Mouse (Mus musculus) macrophage (primary cell): ENCODE measurements around the gene Camk2g. TPM values are rescaled to one million over a fixed set of nuclear protein-coding genes. Genes with fewer than 3 reads are reported as not detected.

ENCODE experiments used
- H3K27ac ChIP-seq: fragments of 350-480 bp; formaldehyde crosslinking; 2 replicates; pipeline ENCODE4 v1.9.0; 2021
- H3K36me3 ChIP-seq: fragments of 350-480 bp; formaldehyde crosslinking; 2 replicates; pipeline ENCODE4 v1.9.0; 2021; ENCODE audit errors: inconsistent target
- H3K4me3 ChIP-seq: fragments of 350-480 bp; formaldehyde crosslinking; 2 replicates; pipeline ENCODE4 v1.9.0; 2021; ENCODE audit errors: inconsistent target
- H3K79me2 ChIP-seq: fragments of 350-480 bp; formaldehyde crosslinking; 2 replicates; pipeline ENCODE4 v1.9.0; 2021; ENCODE audit errors: inconsistent target
- WGBS: methylation state at CpG from one replicate; pipeline ENCODE4 v1.1.7; 2026; ENCODE audit warnings: inconsistent platforms; ENCODE audit not compliant: missing documents; 5-methylcytosine and 5-hydroxymethylcytosine counted together
- polyA plus RNA-seq: library from polyadenylated mRNA; stranded (reverse); fragments of 250-400 nt; gene quantifications from 3 replicates; pipeline ENCODE4 v1.2.4, GENCODE M21; 2018; ENCODE audit warnings: inconsistent platforms

The Camk2g gene
- polyA plus RNA-seq, 1 experiment from 2014 or later = 24.7 TPM

DNA sequence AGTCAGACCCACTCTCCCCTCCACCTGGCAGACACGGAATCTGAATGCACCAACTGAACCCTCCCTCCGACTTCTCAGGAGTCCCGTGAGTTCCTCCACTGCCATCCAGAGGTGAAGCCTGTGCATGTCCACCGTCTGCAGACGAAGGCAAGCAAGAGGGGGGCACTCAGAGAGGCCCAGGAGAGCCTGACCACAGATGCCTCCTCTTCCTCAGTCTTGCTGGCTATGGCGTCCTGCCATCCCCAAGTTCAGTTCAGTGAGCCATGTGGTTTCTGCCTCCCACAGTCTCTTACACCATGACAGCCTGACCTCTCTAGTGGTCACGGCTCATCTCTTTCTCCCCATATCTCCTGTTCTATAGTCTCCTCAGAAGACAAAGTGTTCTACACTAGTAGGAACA lies 9.2 kb downstream of the Camk2g start:
- Histone ChIP-seq H3K36me3 (peaks cover 3% of the 10 kb centered on the region; the same call in 1 of the 2 replicates), H3K27ac (peak overlapping the region; percentile 46; the same call in 1 of the 2 replicates), H3K4me3 (no peak overlapping the region), H3K79me2 (peaks cover 90% of the 10 kb centered on the region)
- WGBS = 33% methylated on average over 7 of the region's 7 CpGs

DNA sequence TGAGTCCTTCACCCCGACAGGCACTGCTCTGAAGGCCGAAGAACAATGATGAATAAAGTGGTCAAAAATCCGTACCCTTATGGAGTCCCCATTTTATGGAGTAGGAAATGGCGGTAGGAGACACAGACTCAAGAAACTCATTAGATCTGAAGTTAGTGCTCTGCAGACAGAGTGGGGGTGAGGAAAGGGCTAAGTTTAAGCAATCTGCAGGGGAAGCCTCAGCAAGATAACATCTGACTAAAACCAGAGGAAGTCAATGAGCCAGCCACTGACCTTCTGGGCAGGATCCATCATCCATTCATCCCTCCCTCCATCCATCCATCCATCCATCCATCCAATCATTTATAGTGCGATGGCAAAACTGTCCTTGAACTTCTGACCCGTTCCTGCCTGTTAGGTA lies 10.4 kb downstream of the Camk2g start:
- peaks cover 79% of the 10 kb centered on the region for H3K79me2 ChIP-seq
- H3K4me3 ChIP-seq = no peak overlapping the region
- peaks cover 6% of the 10 kb centered on the region; the same call in 1 of the 2 replicates for H3K36me3 ChIP-seq
- no peak overlapping the region for H3K27ac ChIP-seq
- 71% methylated on average over 6 of the region's 6 CpGs for WGBS

DNA sequence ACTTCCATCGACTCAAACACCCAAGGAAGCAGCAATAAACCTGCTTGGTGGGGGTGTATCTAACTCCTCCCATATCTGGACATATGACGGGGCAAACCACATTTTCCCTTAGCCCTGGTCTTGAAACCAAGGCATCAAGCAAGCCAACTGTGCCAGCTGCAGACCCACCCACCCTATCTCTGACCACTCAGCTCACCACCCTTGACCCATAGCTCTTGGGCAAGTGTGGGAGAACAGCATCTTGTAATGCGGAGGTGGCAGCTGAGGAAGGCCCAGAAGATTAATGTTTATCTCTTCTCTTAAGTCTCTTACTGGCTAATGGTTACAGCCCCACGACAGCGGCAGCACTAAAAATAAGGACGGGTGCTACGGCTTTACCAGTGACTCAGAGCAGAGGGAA lies 11.0 kb downstream of the Camk2g start:
- WGBS = 85% methylated on average over 7 of the region's 7 CpGs
- Histone ChIP-seq H3K79me2 (peaks cover 73% of the 10 kb centered on the region), H3K36me3 (peaks cover 13% of the 10 kb centered on the region; the same call in 1 of the 2 replicates), H3K4me3 (no peak overlapping the region), H3K27ac (no peak overlapping the region)

DNA sequence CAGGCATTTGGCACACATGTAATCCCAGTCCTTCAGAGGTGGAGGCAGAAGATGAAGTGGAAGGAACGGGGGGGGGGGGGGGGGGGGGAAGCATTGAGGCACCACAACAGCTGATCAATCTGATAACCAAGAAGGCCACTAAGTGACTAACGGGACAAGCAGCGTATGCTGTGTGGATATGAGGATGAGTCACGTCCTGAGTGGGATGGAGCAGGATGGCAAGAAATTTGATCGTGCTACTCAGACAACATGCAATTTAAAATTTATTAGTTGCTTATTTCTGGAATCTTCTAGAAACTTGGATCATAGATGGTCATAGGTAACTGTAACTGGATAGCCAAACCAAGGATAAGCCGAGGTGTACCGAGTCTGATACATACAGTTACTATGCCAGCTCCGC lies 13.7 kb downstream of the Camk2g start:
- Histone ChIP-seq H3K36me3 (peaks cover 15% of the 10 kb centered on the region; the same call in 1 of the 2 replicates), H3K4me3 (no peak overlapping the region), H3K27ac (no peak overlapping the region), H3K79me2 (peaks cover 59% of the 10 kb centered on the region)
- WGBS = 84% methylated on average over 8 of the region's 8 CpGs

DNA sequence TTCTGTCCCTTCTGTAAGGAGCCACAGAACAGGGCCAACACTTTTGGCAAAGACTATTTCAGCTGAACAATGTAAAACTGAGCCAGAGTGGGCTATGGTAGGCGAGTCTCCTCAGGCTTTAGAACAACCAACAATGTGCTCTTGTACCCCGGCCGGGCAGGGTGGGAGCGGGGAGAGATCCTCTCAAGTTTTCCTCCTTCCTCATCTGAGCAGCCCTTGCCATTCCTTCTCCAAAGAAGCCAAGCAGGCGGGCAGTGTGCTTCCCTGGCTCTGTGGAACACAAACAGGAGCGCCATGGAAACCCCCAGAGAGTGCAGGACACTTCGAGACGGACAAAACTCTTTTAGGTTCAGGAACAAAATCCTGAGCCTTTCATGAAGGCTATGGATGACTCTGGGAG lies 15.4 kb downstream of the Camk2g start:
- Histone ChIP-seq H3K27ac (no peak overlapping the region), H3K79me2 (peaks cover 64% of the 10 kb centered on the region), H3K36me3 (peaks cover 15% of the 10 kb centered on the region; the same call in 1 of the 2 replicates), H3K4me3 (no peak overlapping the region)
- 92% methylated on average over 8 of the region's 8 CpGs for WGBS

DNA sequence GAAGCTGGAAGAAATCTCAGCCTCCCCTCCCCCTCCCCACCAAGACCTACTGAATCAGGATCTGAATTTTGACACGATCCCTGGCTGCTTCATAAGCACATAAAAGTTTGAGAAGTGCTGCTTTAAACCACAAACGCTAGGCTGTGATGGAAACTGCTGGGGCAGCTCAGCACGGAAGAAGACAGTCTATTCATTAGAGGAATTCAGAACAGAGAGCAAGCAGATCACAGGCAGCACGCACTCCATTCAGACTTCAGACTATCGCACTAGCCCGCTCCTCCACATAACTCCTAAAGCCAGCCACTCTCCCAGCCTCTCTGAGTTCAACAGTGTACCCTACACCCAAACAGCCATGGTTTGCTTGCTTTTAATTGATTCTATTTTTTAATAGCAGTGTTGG lies 18.2 kb downstream of the Camk2g start:
- WGBS = 44% methylated on average over 6 of the region's 6 CpGs
- Histone ChIP-seq H3K27ac (no peak overlapping the region), H3K36me3 (peaks cover 15% of the 10 kb centered on the region; the same call in 1 of the 2 replicates), H3K79me2 (peaks cover 44% of the 10 kb centered on the region), H3K4me3 (no peak overlapping the region)

DNA sequence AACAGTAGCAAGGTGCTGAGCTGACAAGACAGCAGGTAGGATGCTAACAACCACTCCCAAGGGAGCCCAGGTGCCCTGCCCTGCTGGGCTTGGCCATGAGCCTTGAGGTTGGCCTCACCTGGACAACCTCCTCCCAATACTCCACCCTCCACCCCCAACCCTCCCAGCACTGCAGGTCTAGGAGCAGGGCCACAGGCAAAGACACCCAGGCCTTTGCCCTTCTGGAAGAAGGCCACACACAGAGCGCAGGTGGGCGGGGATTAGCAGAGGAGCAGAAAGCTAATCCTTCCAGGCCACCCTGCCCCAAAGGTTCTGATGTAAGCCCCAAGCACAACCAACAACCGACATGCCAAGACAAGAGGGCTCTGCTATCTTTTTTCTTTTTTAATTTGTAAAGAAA lies 20.5 kb downstream of the Camk2g start:
- WGBS = 85% methylated on average over 3 of the region's 3 CpGs
- H3K4me3 ChIP-seq = no peak overlapping the region
- H3K27ac ChIP-seq = no peak overlapping the region
- H3K36me3 ChIP-seq = peaks cover 13% of the 10 kb centered on the region; the same call in 1 of the 2 replicates
- H3K79me2 ChIP-seq = peaks cover 34% of the 10 kb centered on the region

DNA sequence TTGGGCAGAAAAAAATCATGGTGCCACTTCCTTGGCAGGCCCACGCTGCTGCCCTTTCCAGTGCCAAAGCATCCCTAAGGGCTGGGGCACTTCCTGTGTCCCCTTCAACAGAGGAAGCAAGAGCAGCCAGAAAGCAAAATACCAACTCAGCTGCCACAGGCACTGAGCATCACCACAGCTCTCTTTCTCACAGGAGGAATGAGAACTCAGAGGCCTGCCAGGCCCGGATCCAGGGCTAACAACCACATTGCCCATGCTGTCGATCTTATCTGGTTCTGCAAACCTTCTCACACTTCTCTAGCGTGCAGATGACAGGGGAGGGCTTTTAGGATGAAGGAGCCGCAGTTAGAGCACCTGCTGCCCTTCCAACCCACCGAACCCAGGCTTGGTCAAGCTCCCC lies 21.1 kb downstream of the Camk2g start:
- no peak overlapping the region for H3K27ac ChIP-seq
- no peak overlapping the region for H3K4me3 ChIP-seq
- peaks cover 7% of the 10 kb centered on the region; the same call in 1 of the 2 replicates for H3K36me3 ChIP-seq
- 27% methylated on average over 6 of the region's 6 CpGs for WGBS
- H3K79me2 ChIP-seq = peaks cover 34% of the 10 kb centered on the region

DNA sequence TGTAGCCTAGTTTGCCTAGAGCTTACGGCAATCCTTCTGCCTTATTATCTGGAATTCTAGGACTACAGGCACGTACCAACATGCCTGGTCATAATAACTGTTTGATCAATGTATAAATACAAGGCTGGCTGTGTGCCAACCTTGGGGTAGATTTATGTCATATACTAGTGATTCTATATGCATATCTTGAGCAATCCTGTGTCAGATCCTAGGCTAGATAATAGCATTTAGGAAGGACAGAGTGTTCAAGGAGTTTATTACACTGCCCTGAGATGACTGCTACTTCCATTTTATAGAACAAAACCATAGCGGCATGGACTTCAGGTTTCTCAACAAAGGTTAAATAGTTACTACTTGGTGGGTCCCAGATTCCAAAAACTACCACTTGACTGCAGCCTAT lies 21.9 kb downstream of the Camk2g start:
- H3K79me2 ChIP-seq = peaks cover 34% of the 10 kb centered on the region
- peaks cover 5% of the 10 kb centered on the region; the same call in 1 of the 2 replicates for H3K36me3 ChIP-seq
- WGBS = 89% methylated on average over 3 of the region's 3 CpGs
- H3K27ac ChIP-seq = no peak overlapping the region
- H3K4me3 ChIP-seq = no peak overlapping the region

DNA sequence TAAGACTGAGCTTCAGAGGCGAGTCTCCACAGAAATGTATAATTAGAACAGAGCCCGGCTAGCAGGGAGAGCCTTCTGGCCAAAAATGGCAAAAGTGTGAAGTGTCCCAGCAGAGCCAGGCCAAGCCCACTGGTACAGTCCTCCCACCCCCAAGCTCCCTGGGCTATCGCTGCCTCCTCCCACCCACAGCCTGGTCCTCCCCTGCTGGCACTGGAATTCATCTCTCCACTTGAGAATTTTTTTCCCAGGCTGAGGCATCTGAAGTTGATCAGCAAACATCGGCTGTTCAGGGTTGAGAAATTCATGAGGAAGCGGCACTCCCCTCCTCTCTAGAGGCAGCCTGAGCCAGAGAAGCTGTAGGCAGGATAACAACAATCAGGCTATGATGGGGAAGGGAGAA lies 25.3 kb downstream of the Camk2g start:
- no peak overlapping the region for H3K4me3 ChIP-seq
- H3K79me2 ChIP-seq = peaks cover 9% of the 10 kb centered on the region
- H3K36me3 ChIP-seq = peaks cover 5% of the 10 kb centered on the region; the same call in 1 of the 2 replicates
- 94% methylated on average over 5 of the region's 5 CpGs for WGBS
- no peak overlapping the region for H3K27ac ChIP-seq

DNA sequence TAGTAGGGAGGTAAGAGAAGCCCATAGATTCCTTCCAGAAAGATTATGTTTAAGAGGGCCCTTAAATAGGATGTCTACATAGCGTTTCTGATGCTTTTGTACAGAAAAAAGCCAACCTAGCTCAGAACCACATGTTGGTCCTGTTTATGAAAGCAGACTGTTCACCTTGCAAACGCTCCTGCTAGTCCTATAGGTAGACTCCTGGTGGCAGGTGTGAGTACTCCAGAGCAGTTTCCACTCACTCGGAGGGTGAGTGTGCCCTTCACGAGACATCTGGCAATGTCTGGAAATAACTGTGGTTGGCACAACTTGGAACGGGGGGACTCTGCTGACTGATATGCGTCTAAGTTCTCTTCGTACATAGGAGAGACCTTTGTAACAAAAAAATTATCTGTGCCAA lies 26.0 kb downstream of the Camk2g start:
- WGBS = 90% methylated on average over 7 of the region's 7 CpGs
- no peak overlapping the region for H3K27ac ChIP-seq
- peaks cover 9% of the 10 kb centered on the region; the same call in 1 of the 2 replicates for H3K36me3 ChIP-seq
- no peak overlapping the region for H3K4me3 ChIP-seq
- peaks cover 3% of the 10 kb centered on the region; the same call in 1 of the 2 replicates for H3K79me2 ChIP-seq

DNA sequence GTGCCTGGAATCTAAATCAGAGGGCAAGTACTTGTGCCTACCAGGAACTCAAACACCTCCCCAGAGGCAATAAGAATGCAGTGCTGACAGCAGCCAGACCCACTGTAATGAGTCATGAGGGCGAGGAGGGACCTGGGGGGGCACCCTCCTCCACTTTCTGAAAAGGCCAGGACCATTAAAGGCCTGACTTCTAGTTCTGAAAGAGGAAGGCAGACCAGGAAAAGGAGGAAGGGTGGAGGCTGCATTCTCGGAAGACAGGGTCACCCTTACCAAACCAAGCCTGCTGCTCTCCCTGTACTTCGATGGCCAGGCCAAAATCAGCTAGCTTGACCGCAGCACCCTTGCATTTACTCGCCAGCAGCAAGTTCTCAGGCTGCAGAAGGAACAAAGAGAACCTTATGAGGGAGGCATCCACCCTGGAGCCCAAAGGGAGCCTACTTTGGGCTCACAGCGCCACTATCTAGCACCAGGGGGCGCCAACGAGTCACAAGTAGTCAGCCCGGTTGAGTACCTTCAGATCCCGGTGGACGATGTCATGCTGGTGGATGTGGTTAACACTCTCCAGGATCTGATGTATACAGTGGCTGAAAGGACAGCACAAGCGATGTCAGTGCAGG lies 28.1 kb downstream of the Camk2g start:
- Histone ChIP-seq H3K4me3 (no peak overlapping the region), H3K79me2 (no peaks in the 10 kb centered on the region), H3K36me3 (peaks cover 28% of the 10 kb centered on the region), H3K27ac (peak overlapping the region; percentile 66)
- WGBS = 17% methylated on average over 12 of the region's 12 CpGs

DNA sequence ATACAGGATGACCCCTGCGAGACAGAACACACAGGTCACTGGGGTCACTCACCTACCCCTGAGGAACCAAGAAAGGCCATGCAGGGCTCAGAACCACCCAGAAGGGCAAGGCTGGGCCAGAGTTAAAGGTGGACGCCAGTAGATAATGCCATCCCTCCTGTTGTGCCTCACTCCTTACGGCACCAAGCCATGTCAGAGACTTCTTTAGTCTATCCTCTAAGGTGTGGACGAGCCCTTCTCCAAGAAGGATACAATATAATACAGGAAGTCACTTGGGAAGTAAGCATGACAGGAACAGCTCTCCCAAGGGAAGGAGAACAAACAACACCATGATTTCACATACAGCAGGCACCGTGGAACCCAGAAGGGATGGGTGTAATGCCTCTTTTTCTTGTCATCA lies 28.9 kb downstream of the Camk2g start:
- Histone ChIP-seq H3K4me3 (no peak overlapping the region), H3K79me2 (no peaks in the 10 kb centered on the region), H3K36me3 (peaks cover 36% of the 10 kb centered on the region), H3K27ac (peak overlapping the region; percentile 66; the same call in 1 of the 2 replicates)
- 93% methylated on average over 5 of the region's 5 CpGs for WGBS

DNA sequence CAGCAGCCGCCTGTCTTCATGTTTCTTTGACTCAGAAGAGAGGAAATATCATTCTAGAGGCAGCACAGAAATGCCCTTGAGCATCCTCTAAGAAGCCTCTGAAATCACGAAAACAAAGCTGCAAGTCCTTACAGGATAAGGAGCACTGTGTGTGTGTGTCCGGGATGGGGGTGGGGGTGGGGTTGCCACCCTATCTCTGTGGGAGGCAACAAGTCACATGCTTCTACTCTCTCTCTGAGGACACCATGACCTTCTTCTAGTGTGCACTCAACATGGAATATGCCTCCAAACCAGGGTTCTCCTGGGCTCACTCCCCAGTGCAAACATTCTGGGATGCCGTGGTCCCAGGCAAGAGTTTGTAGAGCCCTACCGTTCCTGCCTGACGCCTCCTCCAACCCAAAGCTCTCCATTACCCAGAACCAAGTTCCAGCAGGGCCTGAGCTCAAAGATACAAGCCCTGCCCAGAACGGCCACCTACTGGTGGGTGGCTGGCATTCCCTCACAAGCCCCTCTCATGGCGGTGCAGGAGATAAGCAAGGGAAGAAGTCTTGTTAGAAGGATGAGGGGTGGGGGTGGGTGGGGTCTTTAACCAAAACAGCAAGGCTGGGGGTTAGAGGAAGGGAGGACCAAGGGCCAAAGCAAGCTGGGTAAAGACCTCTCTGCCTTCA lies 35.0 kb downstream of the Camk2g start:
- no peak overlapping the region for H3K4me3 ChIP-seq
- H3K36me3 ChIP-seq = peaks cover 58% of the 10 kb centered on the region
- no peak overlapping the region for H3K27ac ChIP-seq
- no peaks in the 10 kb centered on the region for H3K79me2 ChIP-seq
- 95% methylated on average over 8 of the region's 8 CpGs for WGBS

DNA sequence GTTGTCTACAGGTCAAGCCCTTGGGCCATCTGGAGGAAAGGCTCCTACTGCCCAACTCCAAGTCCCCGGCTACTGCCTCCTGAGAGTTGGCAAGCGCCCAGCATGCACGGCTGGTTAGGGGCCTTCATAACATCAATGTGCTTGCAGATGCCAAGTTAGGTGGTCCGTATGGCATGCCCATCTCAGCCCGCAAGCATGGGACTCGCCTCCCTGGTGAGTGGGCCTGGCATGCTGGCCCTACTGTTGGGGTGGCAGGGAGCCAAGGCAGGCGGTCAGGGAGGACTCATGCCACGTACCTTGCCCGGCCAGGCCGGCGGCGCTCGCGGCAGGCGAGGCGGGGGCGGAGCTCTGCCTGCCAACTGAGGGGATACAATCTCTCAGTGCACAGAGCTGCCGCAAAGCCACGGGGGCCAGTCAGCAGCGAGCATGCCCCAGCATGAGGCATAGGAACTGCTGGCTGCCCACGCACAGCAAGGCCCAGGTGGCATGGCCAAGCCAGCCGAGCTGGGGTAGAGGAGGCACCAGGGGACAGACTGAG lies 36.4 kb downstream of the Camk2g start:
- peaks cover 49% of the 10 kb centered on the region for H3K36me3 ChIP-seq
- 97% methylated on average over 20 of the region's 22 CpGs for WGBS
- no peaks in the 10 kb centered on the region for H3K79me2 ChIP-seq

More for the DNA sequence above, 36.4 kb downstream of the Camk2g start:
- no peak overlapping the region for H3K4me3 ChIP-seq
- no peak overlapping the region for H3K27ac ChIP-seq
